Mouse (Mus musculus): ENCODE results near the gene Tnip3.

DNA sequence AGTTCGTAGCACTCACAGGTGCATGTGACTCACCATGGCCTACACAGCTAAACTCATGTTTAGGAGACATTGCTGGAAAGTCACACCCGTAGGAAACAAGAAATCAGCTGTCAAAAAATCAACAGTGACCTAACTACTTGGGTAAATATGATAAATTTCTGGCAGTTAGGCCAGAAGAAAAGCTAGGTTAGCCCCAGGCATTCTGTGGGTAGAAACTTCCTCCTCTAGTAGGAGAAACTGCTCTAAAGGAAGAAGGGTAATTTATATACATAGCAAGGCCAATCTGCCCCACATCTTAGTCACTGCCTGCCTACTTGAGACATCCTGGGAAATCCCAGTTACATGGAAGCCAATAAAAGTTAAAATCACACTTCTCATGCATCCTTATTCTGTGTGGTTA, 64.9 kb downstream of the Tnip3 start:
- TF ChIP-seq CTCF (IDR thresholded peaks at IDR 0.05; ENCODE audit: low read depth) (no peak), EP300 (optimal IDR thresholded peaks at IDR 0.05) (no peak)

Measured in stomach, postnatal 0 days (tissue).